Mouse (Mus musculus) layer of hippocampus, adult 9-10 months (tissue): Measurements from ENCODE around the gene Lpcat3.

Source experiments
- DNase-seq: peaks from one replicate; pipeline ENCODE4 v3.0.0; 2022; ENCODE audit warnings: low spot score

The Lpcat3 gene

GRCm38 (mm10) chr6:124739231-124739796 is 76.5 kb downstream of the Lpcat3 start:
- DNase-seq, result no peak

GRCm38 (mm10) chr6:124740211-124740887 is 77.5 kb downstream of the Lpcat3 start:
- no peak for DNase-seq

- DNase-seq, result peak; percentile 88
Observed at GRCm38 (mm10) chr6:124740888-124741761, 78.3 kb downstream of the Lpcat3 start, which contains the start of gene Grcc10. Gene Grcc10, minus strand, starts transcription at chr6:124741374.

GRCm38 (mm10) chr6:124741842-124742241 is 79.0 kb downstream of the Lpcat3 start:
- no peak for DNase-seq

- DNase-seq, result no peak
Observed at GRCm38 (mm10) chr6:124742839-124743514, 80.2 kb downstream of the Lpcat3 start.

GRCm38 (mm10) chr6:124743647-124744046 is 80.8 kb downstream of the Lpcat3 start:
- no peak for DNase-seq

GRCm38 (mm10) chr6:124744755-124745321 is 82.0 kb downstream of the Lpcat3 start:
- DNase-seq, result no peak

GRCm38 (mm10) chr6:124745490-124746295 is 82.9 kb downstream of the Lpcat3 start:
- peak; percentile 81 for DNase-seq

GRCm38 (mm10) chr6:124746296-124746605 is 83.4 kb downstream of the Lpcat3 start:
- no peak for DNase-seq

GRCm38 (mm10) chr6:124746654-124747632 is 84.1 kb downstream of the Lpcat3 start:
- no peak for DNase-seq

- no peak for DNase-seq
Observed at GRCm38 (mm10) chr6:124750405-124750804, 87.6 kb downstream of the Lpcat3 start.

- no peak for DNase-seq
Observed at GRCm38 (mm10) chr6:124753861-124754260, 91.0 kb downstream of the Lpcat3 start.
